Mouse (Mus musculus) forebrain, embryonic 13.5 days (tissue): ENCODE results near the gene Tmem273. TPM values are rescaled to one million over a fixed set of nuclear protein-coding genes. Genes with fewer than 3 reads are reported as not detected.

Source experiments
- ATAC-seq: fragments of 200-750 bp; cut with Nextera tagmentation; 2 replicates; pipeline ENCODE4 v1.8.0; 2017
- H3K27ac ChIP-seq: fragments of 300-500 bp; sonication (generic); 2 replicates; pipeline ENCODE4 v1.5.1; 2015; ENCODE audit warnings: inconsistent platforms, mild to moderate bottlenecking, moderate library complexity
- H3K27me3 ChIP-seq: fragments of 300-500 bp; sonication (generic); 2 replicates; pipeline ENCODE4 v1.6.1; 2015; ENCODE audit warnings: mild to moderate bottlenecking, inconsistent platforms
- H3K36me3 ChIP-seq: fragments of 300-500 bp; sonication (generic); 2 replicates; pipeline ENCODE4 v1.6.1; 2015; ENCODE audit warnings: mild to moderate bottlenecking, inconsistent platforms; ENCODE audit not compliant: poor library complexity, severe bottlenecking
- H3K4me1 ChIP-seq: fragments of 300-500 bp; sonication (generic); 2 replicates; pipeline ENCODE4 v1.6.1; 2015; ENCODE audit warnings: inconsistent platforms
- H3K4me2 ChIP-seq: fragments of 300-500 bp; sonication (generic); 2 replicates; pipeline ENCODE4 v1.6.1; 2015; ENCODE audit warnings: inconsistent platforms, mild to moderate bottlenecking, moderate library complexity
- H3K4me3 ChIP-seq: fragments of 300-500 bp; sonication (generic); 2 replicates; pipeline ENCODE4 v1.5.1; 2015; ENCODE audit warnings: mild to moderate bottlenecking, inconsistent platforms
- H3K9ac ChIP-seq: fragments of 300-500 bp; sonication (generic); 2 replicates; pipeline ENCODE4 v1.6.1; 2015; ENCODE audit warnings: mild to moderate bottlenecking, inconsistent platforms
- H3K9me3 ChIP-seq: fragments of 300-500 bp; sonication (generic); replicated peaks from 2 replicates; pipeline ENCODE4 v1.6.1; 2016; ENCODE audit warnings: inconsistent platforms
- WGBS: fragments of 180-500 bp; shearing (Covaris S2); methylation state at CpG from one replicate; pipeline ENCODE4 v1.1.7; 2015; 5-methylcytosine and 5-hydroxymethylcytosine counted together
- polyA plus RNA-seq: library from polyadenylated mRNA; unstranded; fragments of >200 nt; fragmentation: Nextera tagmentation; extraction: Ambion mirVana; gene quantifications from 2 replicates; pipeline ENCODE4 v1.2.1, GENCODE M21; 2015

Tmem273 gene
- 0.36 and 0.71 TPM in 2 replicates for polyA plus RNA-seq

GRCm38 (mm10) chr14:32785556-32786130 is at the start of gene Tmem273:
Gene Tmem273, plus strand, starts transcription at chr14:32785963.
- Histone ChIP-seq H3K4me1 (no peaks in the 10 kb centered on the region), H3K9ac (no peak within 1 kb of the TSS), H3K9me3 (no peaks in the 10 kb centered on the region), H3K4me2 (no peak within 1 kb of the TSS), H3K27me3 (no peaks in the 10 kb centered on the region), H3K36me3 (no peaks in the 10 kb centered on the region), H3K27ac (no peak within 1 kb of the TSS), H3K4me3 (no peak within 1 kb of the TSS)
- ATAC-seq = no peak
- 73% methylated on average over 3 of the region's 3 CpGs for WGBS

- WGBS = 87% methylated on average over 6 of the region's 6 CpGs
- H3K36me3 ChIP-seq = no peaks in the 10 kb centered on the region
Observed at GRCm38 (mm10) chr14:32736561-32736960, 49.2 kb upstream of the Tmem273 start.

DNA sequence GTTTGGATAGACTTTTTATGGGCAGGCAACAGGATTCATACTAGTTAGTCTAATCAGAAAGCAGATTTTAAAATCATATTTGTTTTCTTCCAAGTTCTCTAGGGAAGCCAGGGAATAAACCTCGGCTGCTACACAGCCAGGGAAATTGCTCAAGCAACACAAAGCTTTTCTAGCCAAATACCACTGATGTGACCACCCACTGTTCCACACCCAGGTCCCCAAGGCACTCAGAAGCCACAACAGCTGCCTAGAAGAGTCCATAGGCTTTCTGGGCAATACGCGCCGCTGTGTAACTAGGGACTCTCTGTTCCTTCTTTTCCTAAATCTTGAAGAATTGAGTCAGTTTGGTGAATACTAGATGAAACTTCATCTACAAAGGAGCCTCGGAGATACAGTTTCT is 47.2 kb upstream of the Tmem273 start:
- H3K27me3 ChIP-seq = no peaks in the 10 kb centered on the region
- H3K4me2 ChIP-seq = no peak overlapping the region
- H3K9me3 ChIP-seq = peaks cover 16% of the 10 kb centered on the region
- H3K36me3 ChIP-seq = no peaks in the 10 kb centered on the region
- no peak overlapping the region for H3K9ac ChIP-seq
- H3K4me3 ChIP-seq = no peak overlapping the region
- no peak overlapping the region for H3K27ac ChIP-seq
- WGBS = 92% methylated on average over 5 of the region's 5 CpGs
- ATAC-seq = no peak
- H3K4me1 ChIP-seq = no peaks in the 10 kb centered on the region

More at GRCm38 (mm10) chr14:32736561-32736960, 49.2 kb upstream of the Tmem273 start:
- Histone ChIP-seq H3K4me2 (no peak overlapping the region), H3K9me3 (peaks cover 16% of the 10 kb centered on the region), H3K9ac (no peak overlapping the region), H3K27ac (no peak overlapping the region), H3K4me1 (no peaks in the 10 kb centered on the region), H3K4me3 (no peak overlapping the region), H3K27me3 (no peaks in the 10 kb centered on the region)
- no peak for ATAC-seq

- 74% methylated on average over 6 of the region's 6 CpGs for WGBS
- Histone ChIP-seq H3K36me3 (no peaks in the 10 kb centered on the region), H3K4me2 (no peak overlapping the region), H3K9me3 (no peaks in the 10 kb centered on the region), H3K4me3 (no peak overlapping the region), H3K27ac (no peak overlapping the region), H3K4me1 (no peaks in the 10 kb centered on the region), H3K9ac (no peak overlapping the region), H3K27me3 (no peaks in the 10 kb centered on the region)
- no peak for ATAC-seq
Observed at GRCm38 (mm10) chr14:32748519-32748918, 37.2 kb upstream of the Tmem273 start.

GRCm38 (mm10) chr14:32750727-32751126 is 35.0 kb upstream of the Tmem273 start:
- no peaks in the 10 kb centered on the region for H3K36me3 ChIP-seq
- H3K27ac ChIP-seq = no peak overlapping the region
- H3K9me3 ChIP-seq = no peaks in the 10 kb centered on the region
- WGBS = 94% methylated on average over 6 of the region's 6 CpGs
- ATAC-seq = no peak
- H3K27me3 ChIP-seq = no peaks in the 10 kb centered on the region
- no peaks in the 10 kb centered on the region for H3K4me1 ChIP-seq
- no peak overlapping the region for H3K9ac ChIP-seq
- no peak overlapping the region for H3K4me2 ChIP-seq
- no peak overlapping the region for H3K4me3 ChIP-seq

DNA sequence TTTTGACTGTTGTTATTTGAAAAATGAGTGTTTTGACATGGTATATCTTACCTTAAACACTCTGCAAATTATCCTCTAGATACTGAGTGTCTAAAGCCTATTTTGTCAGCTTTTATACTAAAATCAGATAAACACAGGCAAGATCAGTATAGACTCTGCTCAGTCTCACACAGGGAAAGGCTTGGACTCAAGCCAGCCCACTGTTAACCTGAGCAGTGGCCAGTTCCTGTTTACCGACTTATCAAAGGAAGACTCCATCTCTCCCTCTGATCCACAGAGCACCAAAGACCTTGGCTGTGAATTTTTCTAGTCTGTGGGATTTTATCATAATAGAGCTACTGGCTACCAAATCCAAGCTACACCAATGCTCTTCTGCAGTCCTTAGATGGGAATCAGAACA is 31.5 kb upstream of the Tmem273 start:
- no peaks in the 10 kb centered on the region for H3K4me1 ChIP-seq
- H3K9me3 ChIP-seq = no peaks in the 10 kb centered on the region
- H3K27ac ChIP-seq = no peak overlapping the region
- ATAC-seq = no peak
- H3K9ac ChIP-seq = no peak overlapping the region
- WGBS = 70% methylated on average over 1 of the region's 1 CpGs
- no peaks in the 10 kb centered on the region for H3K36me3 ChIP-seq
- no peak overlapping the region for H3K4me3 ChIP-seq
- H3K27me3 ChIP-seq = no peaks in the 10 kb centered on the region
- no peak overlapping the region for H3K4me2 ChIP-seq

DNA sequence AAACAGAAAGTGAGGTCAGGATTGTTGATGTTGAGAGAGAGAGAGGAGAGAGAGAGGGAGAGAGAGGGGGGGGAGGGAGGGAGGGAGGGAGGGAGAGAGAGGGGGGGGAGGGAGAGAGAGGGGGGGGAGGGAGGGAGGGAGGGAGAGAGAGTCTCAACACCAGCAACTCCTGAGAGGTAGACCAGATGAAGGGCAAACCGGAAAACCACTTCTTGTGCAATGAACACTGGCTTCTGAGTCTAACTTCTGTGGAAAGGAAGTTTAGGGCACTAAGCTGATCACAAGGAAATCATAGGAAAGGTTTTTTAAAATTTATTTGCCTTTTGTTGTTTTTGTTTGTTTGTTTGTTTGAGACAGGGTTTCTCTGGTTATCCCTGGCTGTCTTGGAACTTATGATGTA is 23.6 kb upstream of the Tmem273 start:
- H3K4me2 ChIP-seq = no peak overlapping the region
- H3K4me1 ChIP-seq = no peaks in the 10 kb centered on the region
- H3K4me3 ChIP-seq = no peak overlapping the region
- H3K27ac ChIP-seq = no peak overlapping the region
- WGBS = 95% methylated on average over 1 of the region's 1 CpGs
- H3K27me3 ChIP-seq = no peaks in the 10 kb centered on the region
- no peaks in the 10 kb centered on the region for H3K9me3 ChIP-seq
- H3K9ac ChIP-seq = no peak overlapping the region
- ATAC-seq = no peak
- H3K36me3 ChIP-seq = no peaks in the 10 kb centered on the region

GRCm38 (mm10) chr14:32770563-32770962 is 15.2 kb upstream of the Tmem273 start:
- H3K36me3 ChIP-seq = no peaks in the 10 kb centered on the region
- no peaks in the 10 kb centered on the region for H3K9me3 ChIP-seq
- WGBS = 88% methylated on average over 6 of the region's 6 CpGs
- no peaks in the 10 kb centered on the region for H3K4me1 ChIP-seq
- no peak overlapping the region for H3K4me3 ChIP-seq
- H3K9ac ChIP-seq = no peak overlapping the region
- H3K4me2 ChIP-seq = no peak overlapping the region
- H3K27me3 ChIP-seq = no peaks in the 10 kb centered on the region
- no peak overlapping the region for H3K27ac ChIP-seq
- ATAC-seq = no peak

DNA sequence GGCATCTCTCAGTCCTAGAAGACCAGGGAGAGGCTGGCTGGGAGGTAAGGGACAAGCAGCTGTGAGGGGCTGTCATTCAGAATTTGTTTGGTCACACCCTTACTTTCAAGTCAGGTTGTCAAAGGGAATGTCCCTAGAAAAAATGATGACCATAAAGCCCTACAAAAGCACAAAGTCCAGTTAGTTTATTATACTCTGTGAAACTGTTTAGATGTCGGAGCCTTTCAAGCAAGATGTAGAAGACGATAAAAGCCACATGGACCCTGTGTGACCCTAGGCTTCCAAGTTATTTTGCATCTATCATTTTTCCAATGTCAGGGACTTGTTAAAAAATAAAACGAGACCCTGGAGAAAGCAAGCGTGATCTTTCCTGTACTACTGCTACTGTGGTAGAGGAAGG is 13.7 kb upstream of the Tmem273 start:
- no peak for ATAC-seq
- H3K36me3 ChIP-seq = no peaks in the 10 kb centered on the region
- H3K9me3 ChIP-seq = no peaks in the 10 kb centered on the region
- no peaks in the 10 kb centered on the region for H3K27me3 ChIP-seq
- H3K9ac ChIP-seq = no peak overlapping the region
- no peaks in the 10 kb centered on the region for H3K4me1 ChIP-seq
- no peak overlapping the region for H3K4me2 ChIP-seq
- 87% methylated on average over 4 of the region's 4 CpGs for WGBS
- no peak overlapping the region for H3K4me3 ChIP-seq
- no peak overlapping the region for H3K27ac ChIP-seq

- 49% methylated on average over 3 of the region's 3 CpGs for WGBS
- ATAC-seq = no peak
- H3K4me3 ChIP-seq = no peak overlapping the region
Observed at GRCm38 (mm10) chr14:32772791-32773190, 13.0 kb upstream of the Tmem273 start.

GRCm38 (mm10) chr14:32773456-32773855 is 12.3 kb upstream of the Tmem273 start:
- H3K4me2 ChIP-seq = no peak overlapping the region
- H3K4me3 ChIP-seq = no peak overlapping the region

More at GRCm38 (mm10) chr14:32772791-32773190, 13.0 kb upstream of the Tmem273 start:
- Histone ChIP-seq H3K27me3 (no peaks in the 10 kb centered on the region), H3K4me1 (no peaks in the 10 kb centered on the region), H3K9ac (no peak overlapping the region), H3K9me3 (no peaks in the 10 kb centered on the region), H3K27ac (no peak overlapping the region), H3K4me2 (no peak overlapping the region), H3K36me3 (no peaks in the 10 kb centered on the region)

DNA sequence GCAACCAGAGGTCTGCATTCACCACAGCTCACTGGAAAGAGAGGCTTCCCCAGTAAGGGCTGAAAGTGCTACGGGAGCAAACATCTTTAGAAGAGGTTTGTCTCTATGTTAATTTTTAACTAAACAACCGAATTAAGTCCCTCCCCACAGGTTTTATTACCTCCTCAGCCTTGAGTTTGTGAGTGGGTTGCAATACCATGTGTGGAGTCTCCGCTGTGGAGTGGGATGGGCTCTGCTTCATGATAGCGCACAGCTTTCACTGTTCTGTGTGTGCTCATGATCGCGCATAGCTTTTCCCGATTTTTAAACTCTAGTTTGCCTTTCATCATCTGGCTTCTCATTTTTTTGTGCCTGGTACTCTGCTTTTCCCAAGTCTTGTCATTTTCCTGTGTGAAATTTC is 9.7 kb upstream of the Tmem273 start:
- no peak for ATAC-seq
- Histone ChIP-seq H3K27ac (no peak overlapping the region), H3K27me3 (no peaks in the 10 kb centered on the region), H3K4me3 (no peak overlapping the region), H3K9me3 (no peaks in the 10 kb centered on the region), H3K4me2 (no peak overlapping the region), H3K4me1 (no peaks in the 10 kb centered on the region), H3K36me3 (no peaks in the 10 kb centered on the region), H3K9ac (no peak overlapping the region)
- 90% methylated on average over 7 of the region's 7 CpGs for WGBS

More at GRCm38 (mm10) chr14:32773456-32773855, 12.3 kb upstream of the Tmem273 start:
- no peaks in the 10 kb centered on the region for H3K9me3 ChIP-seq
- no peak overlapping the region for H3K27ac ChIP-seq
- no peaks in the 10 kb centered on the region for H3K36me3 ChIP-seq
- no peaks in the 10 kb centered on the region for H3K4me1 ChIP-seq
- H3K9ac ChIP-seq = no peak overlapping the region
- no peaks in the 10 kb centered on the region for H3K27me3 ChIP-seq
- no peak for ATAC-seq
- WGBS = 81% methylated on average over 3 of the region's 3 CpGs

DNA sequence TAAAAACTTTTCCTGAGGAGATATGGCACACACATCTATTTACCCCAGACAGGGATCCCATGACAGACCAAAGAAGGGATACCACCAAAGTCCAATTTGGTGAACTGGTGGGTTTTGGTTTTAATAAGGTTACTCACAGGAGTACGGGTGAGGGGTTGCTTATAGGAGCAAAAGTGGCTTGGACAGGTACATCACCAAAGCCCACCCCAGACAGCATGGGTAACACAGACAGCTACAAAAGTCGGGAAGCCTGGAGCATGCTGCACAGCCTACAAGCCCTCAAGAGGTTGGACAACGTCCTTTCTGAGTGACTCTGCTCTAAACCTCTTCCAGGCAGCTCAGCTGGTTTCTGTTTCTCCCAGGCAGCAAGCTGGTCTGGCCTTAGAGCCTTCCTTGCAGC is 7.4 kb upstream of the Tmem273 start:
- 86% methylated on average over 3 of the region's 3 CpGs for WGBS
- no peaks in the 10 kb centered on the region for H3K9me3 ChIP-seq
- no peak for ATAC-seq
- no peaks in the 10 kb centered on the region for H3K36me3 ChIP-seq
- no peak overlapping the region for H3K4me2 ChIP-seq
- H3K27me3 ChIP-seq = no peaks in the 10 kb centered on the region
- no peak overlapping the region for H3K27ac ChIP-seq
- no peak overlapping the region for H3K9ac ChIP-seq
- no peaks in the 10 kb centered on the region for H3K4me1 ChIP-seq
- no peak overlapping the region for H3K4me3 ChIP-seq
